Mouse (Mus musculus) erythroblast, embryonic 14.5 days (primary cell): ENCODE data around the gene Mindy3. TPM values are rescaled to one million over a fixed set of nuclear protein-coding genes. Genes with fewer than 3 reads are reported as not detected.
A peak's percentile ranks its signal among the peaks of the same experiment; 100 is the strongest.

ENCODE experiments used
- H3K27me3 ChIP-seq: 2 replicates; pipeline ENCODE4 v1.6.1; 2012; ENCODE audit warnings: inconsistent platforms; ENCODE audit not compliant: control insufficient read depth
- H3K36me3 ChIP-seq: 2 replicates; pipeline ENCODE4 v1.6.1; 2012; ENCODE audit warnings: mild to moderate bottlenecking, inconsistent platforms; ENCODE audit not compliant: control insufficient read depth
- H3K4me1 ChIP-seq: 2 replicates; pipeline ENCODE4 v1.6.1; 2012; ENCODE audit warnings: inconsistent platforms; ENCODE audit not compliant: control insufficient read depth
- H3K4me3 ChIP-seq: replicated peaks from 2 replicates; pipeline ENCODE3; 2012; ENCODE audit warnings: moderate library complexity, mild to moderate bottlenecking, inconsistent platforms
- H3K9me3 ChIP-seq: 2 replicates; pipeline ENCODE4 v1.6.1; 2012; ENCODE audit warnings: low read length, inconsistent platforms, mixed read lengths; ENCODE audit not compliant: control insufficient read depth
- GATA1 ChIP-seq: IDR thresholded peaks from 2 replicates; pipeline ENCODE4 v1.6.1; 2012; ENCODE audit warnings: low read length, inconsistent platforms, mixed read lengths
- TAL1 ChIP-seq: IDR thresholded peaks from 3 replicates; pipeline ENCODE4 v1.6.1; 2012; ENCODE audit warnings: low read length, inconsistent platforms, mixed read lengths
- polyA plus RNA-seq: library from polyadenylated mRNA; stranded (reverse); fragments of >175 nt; gene quantifications from 2 replicates; pipeline ENCODE4 v1.2.3, GENCODE M21; 2012

Gene Mindy3
- polyA plus RNA-seq, 1 experiment: 5.4 TPM

GRCm38 (mm10) chr2:12331962-12332361 lies 87.3 kb downstream of the Mindy3 start:
- Histone ChIP-seq H3K36me3 (no peaks in the 10 kb centered on the region), H3K4me3 (no peak overlapping the region), H3K27me3 (no peaks in the 10 kb centered on the region), H3K9me3 (no peaks in the 10 kb centered on the region), H3K4me1 (peaks cover 13% of the 10 kb centered on the region)
- TF ChIP-seq TAL1: no peak
- TF ChIP-seq GATA1: no peak

- Histone ChIP-seq H3K36me3 (no peaks in the 10 kb centered on the region), H3K27me3 (no peaks in the 10 kb centered on the region), H3K4me1 (peaks cover 11% of the 10 kb centered on the region), H3K9me3 (no peaks in the 10 kb centered on the region), H3K4me3 (no peak overlapping the region)
- TF ChIP-seq TAL1 (no peak), GATA1 (no peak)
Measured at GRCm38 (mm10) chr2:12329620-12330019, 89.7 kb downstream of the Mindy3 start.

- H3K9me3 ChIP-seq: no peaks in the 10 kb centered on the region
- H3K4me1 ChIP-seq: peaks cover 11% of the 10 kb centered on the region
- H3K27me3 ChIP-seq: no peaks in the 10 kb centered on the region
- no peak overlapping the region for H3K4me3 ChIP-seq
- H3K36me3 ChIP-seq: no peaks in the 10 kb centered on the region
- TF ChIP-seq TAL1: no peak
- no peak for TF ChIP-seq GATA1
Measured at GRCm38 (mm10) chr2:12329068-12329407, 90.2 kb downstream of the Mindy3 start.

DNA sequence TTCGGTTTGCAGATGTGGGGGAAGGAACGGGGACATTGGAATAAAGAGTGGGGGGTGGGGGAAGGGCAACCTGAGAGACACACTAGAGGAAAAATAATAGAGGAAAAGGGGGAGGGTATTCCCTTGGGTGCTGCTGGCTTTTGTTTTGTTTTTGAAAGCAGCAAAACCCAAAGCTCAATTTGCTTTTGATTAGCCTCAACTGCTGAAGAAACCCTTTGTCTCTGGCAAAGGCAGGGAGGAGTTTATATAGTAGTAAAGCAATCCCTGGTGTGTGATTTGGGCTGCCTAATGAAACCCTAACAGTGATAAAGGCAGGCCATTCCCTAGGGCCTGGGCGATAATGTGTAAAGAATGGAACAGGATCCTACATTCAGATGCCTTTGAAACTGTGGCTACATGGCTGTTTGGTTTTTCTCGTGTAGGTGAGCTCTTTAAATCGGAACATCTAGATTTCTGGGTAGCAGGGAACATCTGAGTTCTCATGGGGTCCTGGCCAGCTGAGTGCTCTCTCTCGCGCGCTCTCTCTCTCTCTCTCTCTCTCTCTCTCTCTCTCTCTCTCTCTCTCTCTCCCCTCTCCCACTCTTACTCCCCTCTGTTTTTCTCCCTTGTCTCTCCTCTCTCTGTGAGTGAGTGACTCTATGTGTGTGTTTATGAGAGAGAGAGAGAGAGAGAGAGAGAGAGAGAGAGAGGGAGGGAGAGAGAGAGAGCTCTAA lies 90.8 kb downstream of the Mindy3 start:
- H3K27me3 ChIP-seq: no peaks in the 10 kb centered on the region
- no peaks in the 10 kb centered on the region for H3K9me3 ChIP-seq
- H3K36me3 ChIP-seq: no peaks in the 10 kb centered on the region
- H3K4me3 ChIP-seq: no peak overlapping the region
- peaks cover 11% of the 10 kb centered on the region for H3K4me1 ChIP-seq
- TF ChIP-seq GATA1 (no peak), TAL1 (no peak)

DNA sequence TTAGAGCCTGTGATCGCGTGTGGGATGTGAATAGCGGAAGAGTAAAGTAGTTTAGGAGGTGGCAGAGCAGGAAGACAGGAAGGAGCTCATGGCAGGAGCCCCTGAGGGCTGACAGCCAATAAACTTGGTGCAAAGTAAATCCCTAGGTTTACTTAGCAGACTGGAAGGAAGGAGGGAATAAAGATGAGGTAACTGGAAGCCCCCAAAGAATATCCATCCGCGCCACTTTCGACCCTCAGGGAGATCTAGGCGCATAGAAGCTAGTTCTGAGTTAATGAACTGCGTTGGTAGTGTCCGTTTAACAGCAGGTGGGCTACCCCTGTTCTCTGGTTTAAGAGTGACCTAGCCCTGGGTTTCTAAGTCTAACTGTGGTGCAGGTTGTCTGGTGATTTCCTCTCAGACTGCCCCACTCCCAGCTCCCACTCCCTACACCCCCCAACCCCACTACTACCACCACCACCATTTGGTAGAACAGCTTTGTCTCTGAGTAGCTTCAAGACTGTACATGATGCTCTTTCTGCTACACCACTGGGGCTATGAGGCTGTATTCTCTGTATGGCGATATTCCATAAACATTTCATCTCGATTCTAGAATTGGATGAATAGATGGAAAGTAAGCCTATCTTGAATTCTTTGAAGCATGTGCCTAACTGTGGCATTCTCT lies 91.4 kb downstream of the Mindy3 start:
- no peak for TF ChIP-seq TAL1
- no peak for TF ChIP-seq GATA1
- Histone ChIP-seq H3K4me3 (peak overlapping the region; percentile 55), H3K27me3 (no peaks in the 10 kb centered on the region), H3K9me3 (no peaks in the 10 kb centered on the region), H3K36me3 (no peaks in the 10 kb centered on the region), H3K4me1 (peaks cover 11% of the 10 kb centered on the region)

- Histone ChIP-seq H3K4me3 (peak overlapping the region; percentile 55), H3K4me1 (peaks cover 11% of the 10 kb centered on the region), H3K9me3 (no peaks in the 10 kb centered on the region), H3K27me3 (no peaks in the 10 kb centered on the region), H3K36me3 (no peaks in the 10 kb centered on the region)
- TF ChIP-seq GATA1 (no peak), TAL1 (no peak)
Measured at GRCm38 (mm10) chr2:12327216-12327615, 92.1 kb downstream of the Mindy3 start.

- peaks cover 11% of the 10 kb centered on the region for H3K4me1 ChIP-seq
- TF ChIP-seq TAL1 (no peak), GATA1 (no peak)
- no peak overlapping the region for H3K4me3 ChIP-seq
- no peaks in the 10 kb centered on the region for H3K9me3 ChIP-seq
- H3K36me3 ChIP-seq: no peaks in the 10 kb centered on the region
- H3K27me3 ChIP-seq: no peaks in the 10 kb centered on the region
Measured at GRCm38 (mm10) chr2:12325868-12326267, 93.4 kb downstream of the Mindy3 start.

DNA sequence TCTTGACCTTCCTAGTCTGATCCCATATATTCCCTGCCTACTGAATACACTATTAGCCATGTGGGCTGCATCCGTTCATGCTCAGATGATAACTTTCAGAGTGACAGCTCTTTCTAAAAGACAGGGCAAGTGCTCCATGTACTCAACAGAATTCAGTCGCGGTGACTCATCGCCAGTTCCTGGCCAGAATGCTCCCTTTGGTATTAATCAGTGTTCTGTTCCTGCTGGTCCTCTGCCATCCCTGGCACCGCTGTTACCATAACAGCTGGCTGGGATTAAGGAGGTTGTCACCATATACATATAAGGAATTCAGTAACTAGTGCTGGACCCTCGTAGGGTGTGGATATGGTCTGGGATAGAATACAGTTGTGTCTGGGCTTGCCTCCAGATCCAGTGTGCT lies 93.9 kb downstream of the Mindy3 start:
- Histone ChIP-seq H3K4me3 (no peak overlapping the region), H3K36me3 (no peaks in the 10 kb centered on the region), H3K4me1 (peaks cover 11% of the 10 kb centered on the region), H3K9me3 (no peaks in the 10 kb centered on the region), H3K27me3 (no peaks in the 10 kb centered on the region)
- TF ChIP-seq GATA1 (no peak), TAL1 (no peak)

DNA sequence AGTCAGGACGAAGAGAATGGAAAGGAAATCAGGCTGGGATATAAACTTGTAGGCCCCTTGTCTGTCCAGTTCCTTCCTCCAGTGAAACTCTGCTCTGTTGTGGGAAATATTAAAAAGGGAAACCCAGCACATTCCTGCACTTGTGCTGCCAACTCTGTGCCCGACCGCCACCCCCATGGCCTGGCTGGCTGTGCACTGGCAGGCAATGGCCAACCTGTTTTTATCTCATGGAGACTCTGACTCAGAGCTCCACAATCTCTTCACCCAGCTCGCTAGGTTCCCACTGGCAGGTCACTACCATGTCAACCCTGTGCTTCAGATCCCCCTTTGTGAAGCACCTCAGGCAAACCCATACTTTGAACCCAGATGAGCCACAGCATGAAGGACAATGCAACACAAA lies 98.4 kb downstream of the Mindy3 start:
- Histone ChIP-seq H3K36me3 (no peaks in the 10 kb centered on the region), H3K4me3 (no peak overlapping the region), H3K9me3 (no peaks in the 10 kb centered on the region), H3K4me1 (no peaks in the 10 kb centered on the region; the same call in 1 of the 2 replicates), H3K27me3 (no peaks in the 10 kb centered on the region)
- TF ChIP-seq GATA1 (no peak), TAL1 (no peak)
